Mouse (Mus musculus): ENCODE measurements around the gene Dpm3.

- TF ChIP-seq CTCF (IDR thresholded peaks at IDR 0.05; ENCODE audit: extremely low read depth, insufficient read depth, insufficient read length, insufficient replicate concordance) (no peak), POLR2A (IDR thresholded peaks at IDR 0.05; ENCODE audit: low read depth, low read length) (no peak)
Observed at GRCm38 (mm10) chr3:89305551-89306325, 46.6 kb downstream of the Dpm3 start.

All from spleen, adult 2 months (tissue).